Mouse (Mus musculus) heart, embryonic 14.5 days (tissue): ENCODE data around the gene Ankrd52. TPM values are rescaled to one million over a fixed set of nuclear protein-coding genes. Genes with fewer than 3 reads are reported as not detected.
"Not testable (repeated sequence)": the region's sequence is repeated elsewhere in the genome, so short reads cannot be mapped to it uniquely, and the experiment has no call there.

ENCODE experiments used
- ATAC-seq: fragments of 200-750 bp; cut with Nextera tagmentation; 2 replicates; pipeline ENCODE4 v1.8.0; 2017; ENCODE audit warnings: low read depth, moderate TSS enrichment; ENCODE audit not compliant: insufficient number of reproducible peaks, insufficient read depth, low FRiP score
- H3K27ac ChIP-seq, 2 experiments: fragments of 200-500 bp in 1 of 2; fragments of 300-500 bp in 1 of 2; sonication (generic) in 1 of 2; replicated peaks in 1 of 2; 2 replicates each; pipeline ENCODE4 v1.5.1; 2012 to 2014; ENCODE audit warnings: low read depth in 2 of 2, low read length in 2 of 2, control low read depth in 1 of 2, mild to moderate bottlenecking in 1 of 2, mixed read lengths in 1 of 2; ENCODE audit not compliant: control insufficient read depth in 1 of 2, insufficient read depth in 1 of 2
- H3K27me3 ChIP-seq: fragments of 300-500 bp; sonication (generic); 2 replicates; pipeline ENCODE4 v1.6.1; 2014; ENCODE audit warnings: mild to moderate bottlenecking, low read length, control low read depth; ENCODE audit not compliant: control insufficient read depth, insufficient read depth
- H3K36me3 ChIP-seq: fragments of 300-500 bp; sonication (generic); 2 replicates; pipeline ENCODE4 v1.6.1; 2014; ENCODE audit warnings: mild to moderate bottlenecking, control low read depth, low read length, mixed read lengths; ENCODE audit not compliant: control insufficient read depth, insufficient read depth
- H3K4me1 ChIP-seq, 2 experiments: fragments of 200-500 bp in 1 of 2; fragments of 300-500 bp in 1 of 2; sonication (generic) in 1 of 2; 2 replicates each; pipeline ENCODE4 v1.6.1; 2012 to 2014; ENCODE audit warnings: low read length in 2 of 2, control low read depth in 1 of 2, mixed read lengths in 1 of 2; ENCODE audit not compliant: control insufficient read depth in 2 of 2, insufficient read depth in 2 of 2
- H3K4me2 ChIP-seq: fragments of 300-500 bp; sonication (generic); 2 replicates; pipeline ENCODE4 v1.6.1; 2014; ENCODE audit warnings: mild to moderate bottlenecking, low read length
- H3K4me3 ChIP-seq, 2 experiments: fragments of 200-500 bp in 1 of 2; fragments of 300-500 bp in 1 of 2; sonication (generic) in 1 of 2; 2 replicates each; pipeline ENCODE4 v1.5.1; 2012 to 2014; ENCODE audit warnings: low read length in 2 of 2, mild to moderate bottlenecking in 2 of 2, control low read depth in 1 of 2, low read depth in 1 of 2, moderate library complexity in 1 of 2; ENCODE audit not compliant: control insufficient read depth in 1 of 2, insufficient read depth in 1 of 2
- H3K9ac ChIP-seq: fragments of 300-500 bp; sonication (generic); 2 replicates; pipeline ENCODE4 v1.6.1; 2014; ENCODE audit warnings: mild to moderate bottlenecking, low read length
- H3K9me3 ChIP-seq: fragments of 300-500 bp; sonication (generic); 2 replicates; pipeline ENCODE4 v1.6.1; 2016; ENCODE audit warnings: low read length, control low read depth; ENCODE audit not compliant: control insufficient read depth
- WGBS: fragments of 180-500 bp; shearing (Covaris S2); extraction: QIAGEN DNeasy Blood & Tissue Kit; methylation state at CpG from one replicate; pipeline ENCODE4 v1.1.7; 2014; 5-methylcytosine and 5-hydroxymethylcytosine counted together
- polyA plus RNA-seq: library from polyadenylated mRNA; unstranded; fragments of >200 nt; fragmentation: Nextera tagmentation; extraction: Ambion mirVana; gene quantifications from 2 replicates; pipeline ENCODE4 v1.2.1, GENCODE M21; 2014

The Ankrd52 gene
- polyA plus RNA-seq = 7.9 and 9.9 TPM in 2 replicates

DNA sequence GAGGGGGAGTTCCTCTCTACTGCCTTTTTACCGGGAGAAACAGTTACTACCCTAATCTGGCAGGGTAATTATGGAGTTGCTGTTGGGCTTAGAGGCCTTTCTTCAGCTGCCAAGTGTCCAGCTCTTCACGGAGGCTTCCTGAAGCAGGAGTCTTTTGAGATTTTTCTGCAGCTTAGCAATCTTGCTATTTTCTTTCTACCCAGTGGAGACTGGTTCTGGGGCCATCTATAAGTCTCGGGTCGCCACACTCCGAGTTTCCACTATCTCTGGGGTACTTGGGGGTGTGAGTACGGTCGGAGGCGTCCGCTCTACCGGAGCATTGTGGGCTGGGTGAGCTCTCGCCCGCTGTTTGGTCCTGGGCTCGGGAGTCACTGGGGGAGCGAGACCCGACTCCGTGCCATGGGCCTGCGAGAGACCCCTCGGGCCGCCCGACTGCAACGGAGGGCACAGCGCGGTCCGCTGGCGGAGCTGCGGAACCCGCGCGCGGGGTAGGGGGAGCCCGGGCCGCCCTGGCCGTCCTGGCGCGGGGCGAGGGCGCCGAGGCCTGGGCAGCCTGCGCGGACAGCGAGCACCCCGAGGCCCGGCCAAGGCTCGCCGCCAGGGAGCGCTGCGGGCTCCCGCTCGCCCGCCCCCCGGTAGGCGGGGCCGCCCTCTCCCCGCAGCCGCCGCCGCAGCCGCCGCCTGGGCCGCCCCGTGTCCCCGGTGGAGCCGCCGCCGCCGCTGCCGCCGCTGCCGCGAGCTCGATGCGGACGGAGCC lies at the start of gene Ankrd52:
Gene Ankrd52 (plus strand): TSS at position 661 of the 757 bp plus-strand sequence.
- H3K9me3 ChIP-seq = no peaks in the 10 kb centered on the region
- peak; percentile 91 for ATAC-seq
- H3K27me3 ChIP-seq = no peaks in the 10 kb centered on the region
- H3K36me3 ChIP-seq = peaks cover 32% of the 10 kb centered on the region
- peak within 1 kb of the TSS; percentile 95 for H3K9ac ChIP-seq
- peak within 1 kb of the TSS; percentile 93 for H3K27ac ChIP-seq
- under 1% methylated on average over 58 of the region's 73 CpGs for WGBS
- peak within 1 kb of the TSS; percentile 58 to 84 for H3K4me3 ChIP-seq
- peaks cover 10 to 20% of the 10 kb centered on the region in 2 experiments for H3K4me1 ChIP-seq
- peak within 1 kb of the TSS; percentile 90 for H3K4me2 ChIP-seq

- WGBS = 91% methylated on average over 10 of the region's 10 CpGs
Observed at GRCm38 (mm10) chr10:128327610-128328009, 49.3 kb upstream of the Ankrd52 start.

DNA sequence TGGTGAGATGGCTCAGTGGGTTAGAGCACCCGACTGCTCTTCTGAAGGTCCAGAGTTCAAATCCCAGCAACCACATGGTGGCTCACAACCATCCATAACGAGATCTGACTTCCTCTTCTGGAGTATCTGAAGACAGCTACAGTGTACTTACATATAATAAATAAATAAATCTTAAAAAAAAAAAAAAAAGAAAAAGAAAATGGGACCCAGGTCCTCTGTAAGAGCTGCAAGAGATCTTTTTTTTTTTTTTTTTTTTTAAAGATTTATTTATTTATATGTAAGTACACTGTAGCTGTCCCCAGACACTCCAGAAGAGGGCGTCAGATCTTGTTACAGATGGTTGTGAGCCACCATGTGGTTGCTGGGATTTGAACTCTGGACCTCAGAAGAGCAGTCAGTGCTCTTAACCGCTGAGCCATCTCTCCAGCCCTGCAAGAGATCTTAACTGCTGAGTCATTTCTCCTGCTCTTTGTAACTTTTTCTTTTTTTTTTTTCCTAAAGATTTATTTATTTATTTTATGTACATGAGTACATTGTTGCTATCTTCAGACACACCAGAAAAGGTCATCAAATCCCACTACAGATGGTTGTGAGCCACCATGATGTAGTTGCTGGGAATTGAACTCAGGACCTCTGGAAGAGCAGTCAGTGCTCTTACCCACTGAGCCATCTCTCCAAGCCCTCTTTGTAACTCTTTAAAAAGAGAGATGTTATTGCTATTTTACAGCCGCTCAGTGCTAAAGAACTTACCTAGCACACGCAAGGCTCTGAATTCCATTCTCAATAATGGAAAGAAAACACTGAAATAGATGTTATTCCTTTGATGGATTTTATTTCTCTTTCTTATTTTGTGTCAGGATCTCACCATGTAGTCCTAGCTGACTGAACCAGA lies 44.3 kb upstream of the Ankrd52 start:
- WGBS = 75% methylated on average over 6 of the region's 6 CpGs
- ATAC-seq, H3K9ac ChIP-seq, H3K27ac ChIP-seq, H3K4me3 ChIP-seq, H3K27me3 ChIP-seq, H3K9me3 ChIP-seq, H3K4me2 ChIP-seq: not testable (repeated sequence)
- H3K36me3 ChIP-seq = peaks cover 16% of the 10 kb centered on the region
- peaks cover 5 to 10% of the 10 kb centered on the region in 2 experiments; a peak in 3 of 4 replicates for H3K4me1 ChIP-seq

More at GRCm38 (mm10) chr10:128327610-128328009, 49.3 kb upstream of the Ankrd52 start:
- Histone ChIP-seq H3K4me3 (no peak overlapping the region), H3K27me3 (no peaks in the 10 kb centered on the region), H3K4me2 (no peak overlapping the region), H3K9ac (no peak overlapping the region), H3K36me3 (peaks cover 49% of the 10 kb centered on the region), H3K9me3 (no peaks in the 10 kb centered on the region), H3K4me1 (peaks cover 5 to 9% of the 10 kb centered on the region in 2 experiments), H3K27ac (no peak overlapping the region)
- ATAC-seq = no peak

DNA sequence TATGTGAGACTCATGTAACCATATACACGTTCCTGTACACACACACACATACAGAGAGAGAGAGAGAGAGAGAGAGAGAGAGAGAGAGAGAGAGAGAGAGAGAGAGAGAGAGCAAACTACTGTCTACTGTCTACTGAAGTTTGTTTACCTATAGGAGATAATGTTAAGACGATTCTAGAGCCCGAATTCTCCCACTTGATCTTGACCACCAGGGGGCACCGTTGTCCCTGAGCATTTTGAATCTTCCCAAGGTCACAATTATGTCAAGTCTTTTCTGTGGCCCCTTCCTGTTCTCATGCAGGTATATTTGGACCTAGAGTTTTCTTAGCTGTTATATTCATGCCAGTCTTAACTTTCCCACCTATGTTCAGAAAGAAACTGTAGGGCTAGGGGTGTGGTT lies 41.3 kb upstream of the Ankrd52 start:
- Histone ChIP-seq H3K4me2 (no peak overlapping the region), H3K4me1 (peaks cover 8 to 27% of the 10 kb centered on the region in 2 experiments), H3K4me3 (no peak overlapping the region), H3K27ac (peak overlapping the region; percentile 41 to 96; a peak in 2 of 4 replicates), H3K36me3 (peaks cover 10% of the 10 kb centered on the region; the same call in 1 of the 2 replicates), H3K27me3 (no peaks in the 10 kb centered on the region), H3K9me3 (no peaks in the 10 kb centered on the region), H3K9ac (no peak overlapping the region)
- no peak for ATAC-seq
- WGBS = 2% methylated on average over 4 of the region's 4 CpGs

GRCm38 (mm10) chr10:128336195-128336594 lies 40.7 kb upstream of the Ankrd52 start:
- Histone ChIP-seq H3K4me3 (no peak overlapping the region), H3K36me3 (peaks cover 10% of the 10 kb centered on the region; the same call in 1 of the 2 replicates), H3K27me3 (no peaks in the 10 kb centered on the region), H3K9ac (no peak overlapping the region), H3K4me2 (no peak overlapping the region), H3K27ac (peak overlapping the region; percentile 41 to 96; a peak in 1 of 4 replicates), H3K4me1 (peaks cover 8 to 29% of the 10 kb centered on the region in 2 experiments), H3K9me3 (no peaks in the 10 kb centered on the region)
- no peak for ATAC-seq
- 83% methylated on average over 3 of the region's 3 CpGs for WGBS

DNA sequence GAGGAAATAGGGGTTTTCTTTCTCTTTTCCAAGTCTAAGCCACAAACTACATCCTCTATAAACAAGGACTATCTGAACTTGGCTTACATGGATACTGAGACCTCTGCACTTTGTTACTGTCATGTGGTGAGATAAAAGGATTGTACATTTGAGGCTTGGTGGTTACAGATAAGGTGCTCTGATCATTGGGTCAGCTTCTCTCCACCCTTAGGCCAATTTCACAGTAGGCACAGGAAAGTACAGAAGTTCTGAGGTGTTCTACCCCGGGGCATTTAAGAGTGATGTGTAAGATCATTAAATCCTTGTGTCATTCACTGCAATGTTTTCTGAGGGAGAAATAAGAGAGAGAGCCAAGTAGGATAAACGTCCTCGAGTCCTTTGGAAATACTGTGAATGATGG lies 40.3 kb upstream of the Ankrd52 start:
- Histone ChIP-seq H3K4me3 (peak overlapping the region in 1 of 2 experiments; percentile 86; a peak in 2 of 4 replicates), H3K9ac (peak overlapping the region; percentile 71), H3K4me2 (peak overlapping the region; percentile 78), H3K36me3 (peaks cover 10% of the 10 kb centered on the region; the same call in 1 of the 2 replicates), H3K9me3 (no peaks in the 10 kb centered on the region), H3K4me1 (peaks cover 8 to 33% of the 10 kb centered on the region in 2 experiments), H3K27ac (peak overlapping the region; percentile 96 to 99), H3K27me3 (no peaks in the 10 kb centered on the region)
- WGBS = 72% methylated on average over 3 of the region's 3 CpGs
- no peak for ATAC-seq
